Mouse (Mus musculus) spleen, adult 2 months (tissue): ENCODE results near the gene Papss2. TPM values are rescaled to one million over a fixed set of nuclear protein-coding genes. Genes with fewer than 3 reads are reported as not detected.
A peak's percentile ranks its signal among the peaks of the same experiment; 100 is the strongest.

Experiments used
- DNase-seq, 2 experiments: peaks; one replicate each; pipeline versions ENCODE4 v3.0.0 to v3.0.0-alpha.2; 2012 to 2021; ENCODE audit warnings: low spot score in 2 of 2, low read depth in 1 of 2
- H3K27ac ChIP-seq: fragments of 200-500 bp; 2 replicates; pipeline ENCODE4 v1.5.1; 2012; ENCODE audit warnings: low read length, inconsistent platforms; ENCODE audit not compliant: insufficient read depth
- H3K27me3 ChIP-seq: fragments of 200-500 bp; 2 replicates; pipeline ENCODE4 v1.6.1; 2012; ENCODE audit warnings: mild to moderate bottlenecking, moderate library complexity, low read length, inconsistent platforms; ENCODE audit not compliant: control insufficient read depth, insufficient read depth
- H3K36me3 ChIP-seq: fragments of 200-500 bp; 2 replicates; pipeline ENCODE4 v1.6.1; 2012; ENCODE audit warnings: mild to moderate bottlenecking, low read length, inconsistent platforms; ENCODE audit not compliant: control insufficient read depth, insufficient read depth
- H3K4me1 ChIP-seq: fragments of 200-500 bp; 2 replicates; pipeline ENCODE4 v1.6.1; 2011; ENCODE audit warnings: inconsistent platforms; ENCODE audit not compliant: control insufficient read depth, insufficient read depth, insufficient read length
- H3K4me3 ChIP-seq: fragments of 200-500 bp; 2 replicates; pipeline ENCODE4 v1.5.1; 2011; ENCODE audit warnings: mild to moderate bottlenecking, inconsistent platforms; ENCODE audit not compliant: insufficient read depth, insufficient read length; ENCODE audit errors: extremely low read depth
- CTCF ChIP-seq: fragments of 200-500 bp; IDR thresholded peaks from 2 replicates; pipeline ENCODE4 v1.5.1; 2011; ENCODE audit warnings: mild to moderate bottlenecking, inconsistent platforms; ENCODE audit not compliant: insufficient read depth, insufficient read length, insufficient replicate concordance; ENCODE audit errors: extremely low read depth
- POLR2A ChIP-seq: fragments of 200-500 bp; IDR thresholded peaks from 2 replicates; pipeline ENCODE4 v1.6.1; 2011; ENCODE audit warnings: low read depth, low read length, inconsistent platforms
- WGBS: fragments of 180-500 bp; shearing (Covaris S2); methylation state at CpG from one replicate; pipeline ENCODE4 v1.1.7; 2018; 5-methylcytosine and 5-hydroxymethylcytosine counted together
- polyA plus RNA-seq: library from polyadenylated mRNA; depleted of rRNA; stranded (reverse); fragments of >200 nt; gene quantifications from 2 replicates; pipeline ENCODE4 v1.2.3, GENCODE M21; 2012; rRNA removed

Papss2 gene
- 1.5 and 1.8 TPM in 2 replicates for polyA plus RNA-seq

GRCm38 (mm10) chr19:32595506-32596286, at the start of gene Papss2:
Papss2 (plus strand) TSS chr19:32595790.
- WGBS, result 2% methylated on average over 63 of the region's 64 CpGs
- peak in 1 of 2 experiments; percentile 26 for DNase-seq
- Histone ChIP-seq H3K27me3 (peaks cover 10% of the 10 kb centered on the region), H3K4me1 (peaks cover 2% of the 10 kb centered on the region; the same call in 1 of the 2 replicates), H3K4me3 (peak within 1 kb of the TSS; percentile 57), H3K36me3 (no peaks in the 10 kb centered on the region), H3K27ac (0 out of 2 replicates have a peak within 1 kb of the TSS, but pooled peaks have one; percentile 18)
- no peak for TF ChIP-seq POLR2A
- no peak for TF ChIP-seq CTCF

GRCm38 (mm10) chr19:32547396-32547795, 48.2 kb upstream of the Papss2 start:
- no peaks in the 10 kb centered on the region for H3K36me3 ChIP-seq
- WGBS, result 79% methylated on average over 3 of the region's 3 CpGs
- H3K4me1 ChIP-seq, result no peaks in the 10 kb centered on the region
- H3K27me3 ChIP-seq, result no peaks in the 10 kb centered on the region
- no peak overlapping the region for H3K27ac ChIP-seq
- H3K4me3 ChIP-seq, result no peak overlapping the region
- TF ChIP-seq POLR2A, result no peak
- no peak for TF ChIP-seq CTCF
- DNase-seq, result no peak

GRCm38 (mm10) chr19:32548202-32548601, 47.4 kb upstream of the Papss2 start:
- H3K4me3 ChIP-seq, result no peak overlapping the region
- no peak for DNase-seq
- TF ChIP-seq CTCF, result no peak
- no peak for TF ChIP-seq POLR2A
- 93% methylated on average over 15 of the region's 15 CpGs for WGBS
- H3K27ac ChIP-seq, result no peak overlapping the region
- no peaks in the 10 kb centered on the region for H3K36me3 ChIP-seq
- no peaks in the 10 kb centered on the region for H3K27me3 ChIP-seq
- H3K4me1 ChIP-seq, result no peaks in the 10 kb centered on the region

DNA sequence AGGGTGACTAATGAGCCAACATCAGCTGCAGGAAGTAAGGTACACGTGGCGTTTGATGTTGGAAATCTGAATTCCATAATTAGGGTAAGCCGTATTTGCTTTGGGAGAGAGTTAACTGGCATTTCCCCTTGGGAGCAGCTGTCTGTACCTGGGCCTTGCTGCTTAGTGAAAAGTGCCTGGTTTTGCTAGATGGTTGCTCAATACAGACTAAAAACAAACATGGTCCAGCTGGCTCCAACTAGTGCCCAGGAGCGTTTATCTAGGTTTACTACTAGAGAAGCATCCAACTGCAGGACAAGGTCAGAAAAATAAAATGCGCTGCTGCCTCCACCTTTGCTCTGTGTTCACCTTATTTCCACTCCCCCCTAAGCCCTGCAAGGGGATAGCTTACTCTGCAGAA, 45.1 kb upstream of the Papss2 start:
- H3K27ac ChIP-seq, result no peak overlapping the region
- DNase-seq, result no peak

GRCm38 (mm10) chr19:32551442-32551841, 44.1 kb upstream of the Papss2 start:
- WGBS, result 77% methylated on average over 3 of the region's 3 CpGs
- no peak for TF ChIP-seq POLR2A
- TF ChIP-seq CTCF, result no peak
- Histone ChIP-seq H3K4me1 (no peaks in the 10 kb centered on the region), H3K27me3 (no peaks in the 10 kb centered on the region), H3K27ac (no peak overlapping the region), H3K4me3 (no peak overlapping the region), H3K36me3 (no peaks in the 10 kb centered on the region)
- no peak for DNase-seq

More for the DNA sequence above, 45.1 kb upstream of the Papss2 start:
- Histone ChIP-seq H3K4me3 (no peak overlapping the region), H3K27me3 (no peaks in the 10 kb centered on the region), H3K36me3 (no peaks in the 10 kb centered on the region), H3K4me1 (no peaks in the 10 kb centered on the region)
- 84% methylated on average over 5 of the region's 5 CpGs for WGBS
- TF ChIP-seq CTCF, result no peak
- TF ChIP-seq POLR2A, result no peak

GRCm38 (mm10) chr19:32552106-32552505, 43.5 kb upstream of the Papss2 start:
- Histone ChIP-seq H3K4me3 (no peak overlapping the region), H3K27me3 (no peaks in the 10 kb centered on the region), H3K27ac (no peak overlapping the region), H3K36me3 (no peaks in the 10 kb centered on the region), H3K4me1 (no peaks in the 10 kb centered on the region)
- no peak for DNase-seq
- no peak for TF ChIP-seq CTCF
- TF ChIP-seq POLR2A, result no peak
- 74% methylated on average over 1 of the region's 1 CpGs for WGBS

DNA sequence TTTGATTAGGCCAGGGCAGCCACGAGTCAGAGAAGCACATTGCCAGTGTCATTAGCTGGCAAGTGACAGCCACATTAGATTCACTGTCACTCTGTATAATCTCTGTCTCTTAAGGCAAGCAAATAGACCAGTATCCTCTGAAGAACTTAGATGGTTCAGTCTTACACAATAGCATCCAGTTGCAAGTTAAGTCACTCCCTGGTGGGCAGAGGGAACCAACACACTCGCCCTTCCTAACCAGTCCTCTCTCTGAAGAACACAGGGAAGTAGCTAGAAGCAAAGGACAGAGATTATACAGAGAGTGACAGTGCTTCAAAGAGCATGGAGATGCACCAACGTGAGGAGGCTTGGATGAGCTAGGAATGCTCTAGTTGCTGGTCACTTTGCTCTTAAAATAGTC, 42.3 kb upstream of the Papss2 start:
- H3K36me3 ChIP-seq, result no peaks in the 10 kb centered on the region
- H3K4me3 ChIP-seq, result no peak overlapping the region
- WGBS, result 75% methylated on average over 3 of the region's 3 CpGs
- H3K27ac ChIP-seq, result no peak overlapping the region
- no peaks in the 10 kb centered on the region for H3K27me3 ChIP-seq
- DNase-seq, result no peak
- TF ChIP-seq POLR2A (no peak), CTCF (no peak)
- H3K4me1 ChIP-seq, result no peaks in the 10 kb centered on the region
